Mouse (Mus musculus) bone marrow macrophage, adult 2 months (primary cell): ENCODE data around the gene Mss51. TPM values are rescaled to one million over a fixed set of nuclear protein-coding genes. Genes with fewer than 3 reads are reported as not detected.

Experiments
- H3K27ac ChIP-seq: 2 replicates; pipeline ENCODE4 v1.5.1; 2012; ENCODE audit warnings: low read depth, low read length; ENCODE audit not compliant: insufficient read depth
- H3K4me1 ChIP-seq: 2 replicates; pipeline ENCODE4 v1.6.1; 2012; ENCODE audit warnings: low read length; ENCODE audit not compliant: control insufficient read depth, insufficient read depth
- H3K4me3 ChIP-seq: 2 replicates; pipeline ENCODE4 v1.5.1; 2012; ENCODE audit warnings: mild to moderate bottlenecking, low read length, moderate library complexity; ENCODE audit not compliant: insufficient read depth
- CTCF ChIP-seq: IDR thresholded peaks from 2 replicates; pipeline ENCODE4 v1.5.1; 2012; ENCODE audit warnings: low read depth, mild to moderate bottlenecking, low read length, moderate library complexity
- POLR2A ChIP-seq: IDR thresholded peaks from 2 replicates; pipeline ENCODE4 v1.6.1; 2012; ENCODE audit warnings: mild to moderate bottlenecking, low read depth, low read length, borderline replicate concordance
- polyA plus RNA-seq: library from polyadenylated mRNA; stranded (reverse); fragments of >200 nt; gene quantifications from 2 replicates; pipeline ENCODE4 v1.2.4, GENCODE M21; 2012; ENCODE audit not compliant: missing spikeins, insufficient read depth, insufficient read length

Mss51 gene
- polyA plus RNA-seq, 1 experiment: 1.9 TPM

- no peak for TF ChIP-seq CTCF
- TF ChIP-seq POLR2A: no peak
- Histone ChIP-seq H3K27ac (no peak within 1 kb of the TSS), H3K4me1 (no peaks in the 10 kb centered on the region), H3K4me3 (no peak within 1 kb of the TSS)
Observed at GRCm38 (mm10) chr14:20451765-20452331, 44.9 kb downstream of the Mss51 start, which contains the start of gene Cfap70. Gene Cfap70, minus strand, starts transcription at chr14:20452226.

GRCm38 (mm10) chr14:20451302-20451701 is 45.4 kb downstream of the Mss51 start:
- Histone ChIP-seq H3K4me1 (no peaks in the 10 kb centered on the region), H3K27ac (no peak overlapping the region), H3K4me3 (no peak overlapping the region)
- no peak for TF ChIP-seq POLR2A

GRCm38 (mm10) chr14:20447209-20447608 is 49.5 kb downstream of the Mss51 start:
- H3K4me1 ChIP-seq: no peaks in the 10 kb centered on the region
- H3K27ac ChIP-seq: no peak overlapping the region
- TF ChIP-seq CTCF: no peak
- TF ChIP-seq POLR2A: no peak
- no peak overlapping the region for H3K4me3 ChIP-seq

- Histone ChIP-seq H3K4me1 (no peaks in the 10 kb centered on the region), H3K27ac (no peak overlapping the region), H3K4me3 (no peak overlapping the region)
- TF ChIP-seq POLR2A (no peak), CTCF (no peak)
Observed at GRCm38 (mm10) chr14:20442252-20442651, 54.4 kb downstream of the Mss51 start.

GRCm38 (mm10) chr14:20436976-20437375 is 59.7 kb downstream of the Mss51 start:
- Histone ChIP-seq H3K27ac (no peak overlapping the region), H3K4me3 (no peak overlapping the region), H3K4me1 (no peaks in the 10 kb centered on the region)
- no peak for TF ChIP-seq POLR2A
- no peak for TF ChIP-seq CTCF

Other genes with a start within 250 kb of the Mss51 start
- gene Kcnk16, start 227.7 kb downstream of the Mss51 start, polyA plus RNA-seq: not detected in 2 replicates
- 35.8 and 36.6 TPM in 2 replicates for gene Nudt13, start 202.2 kb downstream of the Mss51 start, polyA plus RNA-seq
- 25.0 and 29.4 TPM in 2 replicates for gene Ecd, start 148.8 kb downstream of the Mss51 start, polyA plus RNA-seq
- gene Fam149b, start 148.7 kb downstream of the Mss51 start, polyA plus RNA-seq: 21.4 and 30.6 TPM in 2 replicates
- 42.3 and 49.4 TPM in 2 replicates for gene Dnajc9, start 108.0 kb downstream of the Mss51 start, polyA plus RNA-seq
- 37.0 and 37.5 TPM in 2 replicates for gene Mrps16, start 103.3 kb downstream of the Mss51 start, polyA plus RNA-seq
- gene Cfap70, start 44.7 kb downstream of the Mss51 start, polyA plus RNA-seq: not detected in 2 replicates
- 140 and 141 TPM in 2 replicates for gene Anxa7, start 16.8 kb downstream of the Mss51 start, polyA plus RNA-seq
- gene Ppp3cb, start 49.7 kb upstream of the Mss51 start, polyA plus RNA-seq: 52.1 and 56.8 TPM in 2 replicates
- 2.9 and 3.4 TPM in 2 replicates for gene Usp54, start 144.2 kb upstream of the Mss51 start, polyA plus RNA-seq
- 2.4 and 5.1 TPM in 2 replicates for gene Myoz1, start 159.6 kb upstream of the Mss51 start, polyA plus RNA-seq
- gene Synpo2l, start 171.5 kb upstream of the Mss51 start, polyA plus RNA-seq: not detected in 2 replicates
- gene Sec24c, start 177.4 kb upstream of the Mss51 start, polyA plus RNA-seq: 64.1 and 73.0 TPM in 2 replicates
- 18.5 and 19.0 TPM in 2 replicates for gene Fut11, start 198.1 kb upstream of the Mss51 start, polyA plus RNA-seq
- gene Chchd1, start 206.1 kb upstream of the Mss51 start, polyA plus RNA-seq: 70.7 and 91.5 TPM in 2 replicates
- gene Zswim8, start 210.7 kb upstream of the Mss51 start, polyA plus RNA-seq: 85.9 and 94.2 TPM in 2 replicates
- gene Ndst2, start 237.7 kb upstream of the Mss51 start, polyA plus RNA-seq: 60.1 and 63.9 TPM in 2 replicates